Mouse (Mus musculus) kidney, embryonic 15.5 days (tissue): ENCODE measurements at regions not wholly inside any gene's neighbourhood (a gene's known extent, or its start where the extent isn't known, plus 50 kb on each side); places are given as distances from the start of the nearest gene placed in this dataset.
A peak's percentile ranks its signal among the peaks of the same experiment; 100 is the strongest.

Experiments
- ATAC-seq: fragments of 200-750 bp; cut with Nextera tagmentation; replicated peaks from 2 replicates; pipeline ENCODE4 v1.8.0; 2017; ENCODE audit warnings: moderate TSS enrichment; ENCODE audit not compliant: low FRiP score
- H3K27ac ChIP-seq: fragments of 300-500 bp; sonication (generic); 2 replicates; pipeline ENCODE4 v1.5.1; 2015; ENCODE audit warnings: mild to moderate bottlenecking, inconsistent platforms
- H3K27me3 ChIP-seq: fragments of 300-500 bp; sonication (generic); 2 replicates; pipeline ENCODE4 v1.6.1; 2015; ENCODE audit warnings: inconsistent platforms
- H3K36me3 ChIP-seq: fragments of 300-500 bp; sonication (generic); 2 replicates; pipeline ENCODE4 v1.6.1; 2015; ENCODE audit warnings: inconsistent platforms
- H3K4me1 ChIP-seq: fragments of 300-500 bp; sonication (generic); 2 replicates; pipeline ENCODE4 v1.6.1; 2015; ENCODE audit warnings: inconsistent platforms
- H3K4me2 ChIP-seq: fragments of 300-500 bp; sonication (generic); 2 replicates; pipeline ENCODE4 v1.6.1; 2015; ENCODE audit warnings: moderate library complexity, mild to moderate bottlenecking, inconsistent platforms
- H3K4me3 ChIP-seq: fragments of 300-500 bp; sonication (generic); replicated peaks from 2 replicates; pipeline ENCODE4 v1.5.1; 2015; ENCODE audit warnings: mild to moderate bottlenecking, inconsistent platforms
- H3K9ac ChIP-seq: fragments of 300-500 bp; sonication (generic); 2 replicates; pipeline ENCODE4 v1.6.1; 2015; ENCODE audit warnings: mild to moderate bottlenecking, inconsistent platforms
- H3K9me3 ChIP-seq: fragments of 300-500 bp; sonication (generic); replicated peaks from 2 replicates; pipeline ENCODE4 v1.6.1; 2016; ENCODE audit warnings: inconsistent platforms
- WGBS: fragments of 180-500 bp; shearing (Covaris S2); methylation state at CpG from one replicate; pipeline ENCODE4 v1.1.7; 2015; ENCODE audit warnings: mixed read lengths; 5-methylcytosine and 5-hydroxymethylcytosine counted together

GRCm38 (mm10) chr5:72245382-72245781, 77.4 kb upstream of the Commd8 start:
- Histone ChIP-seq H3K9me3 (no peaks in the 10 kb centered on the region), H3K27ac (no peak overlapping the region), H3K36me3 (peaks cover 19% of the 10 kb centered on the region), H3K9ac (no peak overlapping the region), H3K4me2 (no peak overlapping the region), H3K4me3 (no peak overlapping the region), H3K4me1 (no peaks in the 10 kb centered on the region), H3K27me3 (no peaks in the 10 kb centered on the region)
- ATAC-seq = no peak
- WGBS = 86% methylated on average over 5 of the region's 5 CpGs

- H3K27ac ChIP-seq = no peak overlapping the region
- 76% methylated on average over 3 of the region's 3 CpGs for WGBS
- H3K9ac ChIP-seq = no peak overlapping the region
- H3K4me3 ChIP-seq = no peak overlapping the region
- no peak overlapping the region for H3K4me2 ChIP-seq
- no peaks in the 10 kb centered on the region for H3K4me1 ChIP-seq
- H3K36me3 ChIP-seq = peaks cover 25% of the 10 kb centered on the region
- no peaks in the 10 kb centered on the region for H3K9me3 ChIP-seq
- H3K27me3 ChIP-seq = no peaks in the 10 kb centered on the region
- ATAC-seq = no peak
These were observed 76.1 kb upstream of the Commd8 start for GRCm38 (mm10) chr5:72244134-72244533.

- ATAC-seq = no peak
These were observed 75.0 kb upstream of the Commd8 start for GRCm38 (mm10) chr5:72242981-72243380.

GRCm38 (mm10) chr5:72241451-72241850, 73.5 kb upstream of the Commd8 start:
- no peaks in the 10 kb centered on the region for H3K4me1 ChIP-seq
- no peak overlapping the region for H3K4me3 ChIP-seq
- 83% methylated on average over 3 of the region's 3 CpGs for WGBS
- peaks cover 13% of the 10 kb centered on the region for H3K36me3 ChIP-seq
- H3K9me3 ChIP-seq = peaks cover 2% of the 10 kb centered on the region; the same call in 1 of the 2 replicates
- H3K9ac ChIP-seq = no peak overlapping the region
- ATAC-seq = no peak
- no peak overlapping the region for H3K4me2 ChIP-seq
- no peaks in the 10 kb centered on the region for H3K27me3 ChIP-seq
- no peak overlapping the region for H3K27ac ChIP-seq

More at GRCm38 (mm10) chr5:72242981-72243380, 75.0 kb upstream of the Commd8 start:
- no peak overlapping the region for H3K9ac ChIP-seq
- whole genome bisulfite sequencing = 82% methylated on average over 3 of the region's 3 CpGs
- peaks cover 23% of the 10 kb centered on the region for H3K36me3 ChIP-seq
- no peaks in the 10 kb centered on the region for H3K4me1 ChIP-seq
- no peaks in the 10 kb centered on the region for H3K9me3 ChIP-seq
- H3K4me3 ChIP-seq = no peak overlapping the region
- no peak overlapping the region for H3K27ac ChIP-seq
- no peak overlapping the region for H3K4me2 ChIP-seq
- H3K27me3 ChIP-seq = no peaks in the 10 kb centered on the region

- ATAC-seq = no peak
- no peaks in the 10 kb centered on the region for H3K27me3 ChIP-seq
- no peak overlapping the region for H3K4me3 ChIP-seq
- H3K4me1 ChIP-seq = no peaks in the 10 kb centered on the region
- H3K36me3 ChIP-seq = peaks cover 8% of the 10 kb centered on the region
- 92% methylated on average over 7 of the region's 7 CpGs for WGBS
- H3K9ac ChIP-seq = no peak overlapping the region
- no peak overlapping the region for H3K4me2 ChIP-seq
- H3K27ac ChIP-seq = no peak overlapping the region
- H3K9me3 ChIP-seq = peaks cover 2% of the 10 kb centered on the region; the same call in 1 of the 2 replicates
These were observed 72.3 kb upstream of the Commd8 start for GRCm38 (mm10) chr5:72240271-72240670.

- Histone ChIP-seq H3K9me3 (no peaks in the 10 kb centered on the region), H3K9ac (no peak overlapping the region), H3K27me3 (no peaks in the 10 kb centered on the region), H3K27ac (no peak overlapping the region), H3K4me3 (no peak overlapping the region), H3K36me3 (no peaks in the 10 kb centered on the region; the same call in 1 of the 2 replicates), H3K4me2 (no peak overlapping the region), H3K4me1 (peaks cover 11% of the 10 kb centered on the region; the same call in 1 of the 2 replicates)
- whole genome bisulfite sequencing = 88% methylated on average over 5 of the region's 5 CpGs
- no peak for ATAC-seq
These were observed 59.0 kb upstream of the Commd8 start for GRCm38 (mm10) chr5:72227002-72227401.

GRCm38 (mm10) chr5:72225576-72226298, 57.7 kb upstream of the Commd8 start:
- H3K27ac ChIP-seq = no peak overlapping the region

GRCm38 (mm10) chr5:72225056-72225455, 57.1 kb upstream of the Commd8 start:
- Histone ChIP-seq H3K4me1 (peaks cover 11% of the 10 kb centered on the region; the same call in 1 of the 2 replicates), H3K9me3 (no peaks in the 10 kb centered on the region), H3K9ac (no peak overlapping the region), H3K4me2 (no peak overlapping the region), H3K4me3 (no peak overlapping the region), H3K27ac (no peak overlapping the region), H3K27me3 (no peaks in the 10 kb centered on the region), H3K36me3 (no peaks in the 10 kb centered on the region)
- ATAC-seq = no peak
- WGBS = 40% methylated on average over 7 of the region's 7 CpGs

More at GRCm38 (mm10) chr5:72225576-72226298, 57.7 kb upstream of the Commd8 start:
- WGBS = 77% methylated on average over 13 of the region's 13 CpGs
- no peak overlapping the region for H3K9ac ChIP-seq
- H3K4me1 ChIP-seq = peaks cover 11% of the 10 kb centered on the region; the same call in 1 of the 2 replicates
- H3K4me3 ChIP-seq = no peak overlapping the region
- no peaks in the 10 kb centered on the region for H3K9me3 ChIP-seq
- H3K4me2 ChIP-seq = no peak overlapping the region
- no peak; the same call in 1 of the 2 replicates for ATAC-seq
- no peaks in the 10 kb centered on the region; the same call in 1 of the 2 replicates for H3K36me3 ChIP-seq
- H3K27me3 ChIP-seq = no peaks in the 10 kb centered on the region

- H3K9me3 ChIP-seq = no peaks in the 10 kb centered on the region
- 29% methylated on average over 6 of the region's 6 CpGs for WGBS
- ATAC-seq = peak; percentile 43; the same call in 1 of the 2 replicates
- H3K4me1 ChIP-seq = peaks cover 11% of the 10 kb centered on the region; the same call in 1 of the 2 replicates
- H3K9ac ChIP-seq = no peak overlapping the region
- no peak overlapping the region for H3K4me3 ChIP-seq
- no peak overlapping the region for H3K4me2 ChIP-seq
- H3K36me3 ChIP-seq = no peaks in the 10 kb centered on the region
- no peak overlapping the region for H3K27ac ChIP-seq
- H3K27me3 ChIP-seq = no peaks in the 10 kb centered on the region
These were observed 56.6 kb upstream of the Commd8 start for GRCm38 (mm10) chr5:72224551-72224966.

- 85% methylated on average over 3 of the region's 3 CpGs for WGBS
- ATAC-seq = no peak
- Histone ChIP-seq H3K27ac (no peak overlapping the region), H3K4me3 (no peak overlapping the region), H3K9me3 (no peaks in the 10 kb centered on the region), H3K27me3 (no peaks in the 10 kb centered on the region), H3K4me2 (no peak overlapping the region), H3K9ac (no peak overlapping the region), H3K36me3 (no peaks in the 10 kb centered on the region), H3K4me1 (peaks cover 11% of the 10 kb centered on the region; the same call in 1 of the 2 replicates)
These were observed 54.9 kb upstream of the Commd8 start for GRCm38 (mm10) chr5:72222902-72223301.

- Histone ChIP-seq H3K9me3 (no peaks in the 10 kb centered on the region), H3K27ac (no peak overlapping the region), H3K9ac (no peak overlapping the region), H3K4me2 (no peak overlapping the region), H3K4me1 (peaks cover 4% of the 10 kb centered on the region; the same call in 1 of the 2 replicates), H3K4me3 (no peak overlapping the region), H3K27me3 (no peaks in the 10 kb centered on the region), H3K36me3 (no peaks in the 10 kb centered on the region)
- 91% methylated on average over 12 of the region's 12 CpGs for WGBS
- no peak for ATAC-seq
These were observed 51.7 kb upstream of the Commd8 start for GRCm38 (mm10) chr5:72219697-72220096.

- no peaks in the 10 kb centered on the region for H3K36me3 ChIP-seq
- H3K4me1 ChIP-seq = no peaks in the 10 kb centered on the region; the same call in 1 of the 2 replicates
- H3K4me3 ChIP-seq = no peak overlapping the region
- H3K27me3 ChIP-seq = no peaks in the 10 kb centered on the region
- H3K9ac ChIP-seq = no peak overlapping the region
- WGBS = 83% methylated on average over 7 of the region's 7 CpGs
- H3K9me3 ChIP-seq = no peaks in the 10 kb centered on the region
- no peak for ATAC-seq
- no peak overlapping the region for H3K27ac ChIP-seq
- H3K4me2 ChIP-seq = no peak overlapping the region
These were observed 51.3 kb upstream of the Commd8 start for GRCm38 (mm10) chr5:72219248-72219647.
